Mouse (Mus musculus): Measurements from ENCODE around the gene Zeb2.

- no peak for TF ChIP-seq POLR2A (IDR thresholded peaks at IDR 0.05; ENCODE audit: insufficient read depth, low read depth, low read length)
- no peak for TF ChIP-seq CTCF (IDR thresholded peaks at IDR 0.05; ENCODE audit: insufficient read depth, low read depth, low read length)
Observed at GRCm38 (mm10) chr2:45103021-45103983, 13.9 kb downstream of the Zeb2 start.

All from olfactory bulb, adult 2 months (tissue).